Mouse (Mus musculus) embryonic fibroblast, embryonic 13.5 days (primary cell): ENCODE results near the gene Lrp6.

Experiments
- CTCF ChIP-seq: IDR thresholded peaks from 2 replicates; pipeline ENCODE4 v1.5.1; 2011; ENCODE audit warnings: mild to moderate bottlenecking, control low read depth, low read length, moderate library complexity, borderline replicate concordance; ENCODE audit not compliant: insufficient read depth
- POLR2A ChIP-seq: IDR thresholded peaks from 2 replicates; pipeline ENCODE4 v1.6.1; 2011; ENCODE audit warnings: low read depth, mild to moderate bottlenecking, control low read depth, low read length, moderate library complexity

DNA sequence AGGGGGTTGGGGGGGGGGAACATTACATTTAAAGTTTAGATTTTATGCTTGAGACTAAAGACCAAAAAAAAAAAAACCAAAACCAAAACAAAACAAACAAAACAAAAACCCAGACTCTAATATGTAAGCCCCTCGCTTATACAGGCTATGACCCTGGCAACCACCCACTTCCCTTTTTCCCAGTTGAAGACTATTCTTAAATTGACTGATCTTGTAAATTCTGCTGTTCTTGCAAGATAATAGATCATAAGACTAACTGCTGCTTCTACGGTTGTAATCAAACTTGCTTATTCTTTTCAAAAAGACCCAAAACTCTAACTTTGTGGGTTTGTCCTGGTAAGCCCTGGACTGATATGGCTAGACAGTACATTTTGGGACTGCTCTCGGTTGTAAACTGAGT is 27.3 kb downstream of the Lrp6 start:
- TF ChIP-seq POLR2A (no peak), CTCF (no peak)
